Mouse (Mus musculus): ENCODE measurements around the gene Cgas. TPM values are rescaled to one million over a fixed set of nuclear protein-coding genes. Genes with fewer than 3 reads are reported as not detected.

Gene Cgas
- polyA plus RNA-seq, 1 experiment, result 1.8 TPM

DNA sequence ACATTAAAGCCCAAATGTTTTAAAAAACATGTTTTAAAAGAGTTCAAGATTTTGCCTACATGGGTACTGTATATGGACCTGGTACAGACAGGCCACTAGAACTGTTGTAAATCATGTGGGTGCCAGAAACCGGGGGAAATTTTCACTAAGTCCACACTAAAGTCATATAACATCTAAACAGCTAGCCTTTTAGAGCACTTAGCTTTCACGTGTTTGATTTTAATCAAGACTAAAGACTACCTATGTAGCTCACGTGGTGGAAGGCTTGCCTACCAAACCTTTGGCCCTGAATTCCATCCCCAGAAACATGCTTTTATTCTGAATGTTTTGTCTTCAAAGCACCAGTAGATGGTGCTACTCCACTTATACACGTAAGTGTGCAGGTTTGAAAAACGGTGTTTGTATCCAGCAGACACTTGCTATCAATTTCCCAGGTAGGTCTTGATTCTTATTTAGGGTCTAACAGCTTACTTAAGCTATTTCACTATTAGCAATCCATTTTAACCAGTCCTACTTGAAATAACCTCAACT, 34.0 kb upstream of the Cgas start:
- Histone ChIP-seq H3K4me3 (ENCODE audit: insufficient read depth, poor library complexity, severe bottlenecking) (no peak overlapping the region), H3ac (ENCODE audit: control insufficient read depth, insufficient read length, low read depth) (no peak overlapping the region), H3K27me3 (ENCODE audit: control insufficient read depth, insufficient read depth, insufficient read length) (no peaks in the 10 kb centered on the region), H3K79me2 (ENCODE audit: control insufficient read depth, insufficient read depth) (peaks cover 38% of the 10 kb centered on the region), H3K36me3 (ENCODE audit: control insufficient read depth, insufficient read depth) (peaks cover 44% of the 10 kb centered on the region), H3K79me3 (ENCODE audit: low read depth) (peaks cover 31% of the 10 kb centered on the region)
- TF ChIP-seq USF1 (IDR thresholded peaks at IDR 0.05; ENCODE audit: low read depth) (peak; percentile 31), FOSL1 (IDR thresholded peaks at IDR 0.05; ENCODE audit: insufficient read depth, low read length, poor library complexity, severe bottlenecking) (no peak)

DNA sequence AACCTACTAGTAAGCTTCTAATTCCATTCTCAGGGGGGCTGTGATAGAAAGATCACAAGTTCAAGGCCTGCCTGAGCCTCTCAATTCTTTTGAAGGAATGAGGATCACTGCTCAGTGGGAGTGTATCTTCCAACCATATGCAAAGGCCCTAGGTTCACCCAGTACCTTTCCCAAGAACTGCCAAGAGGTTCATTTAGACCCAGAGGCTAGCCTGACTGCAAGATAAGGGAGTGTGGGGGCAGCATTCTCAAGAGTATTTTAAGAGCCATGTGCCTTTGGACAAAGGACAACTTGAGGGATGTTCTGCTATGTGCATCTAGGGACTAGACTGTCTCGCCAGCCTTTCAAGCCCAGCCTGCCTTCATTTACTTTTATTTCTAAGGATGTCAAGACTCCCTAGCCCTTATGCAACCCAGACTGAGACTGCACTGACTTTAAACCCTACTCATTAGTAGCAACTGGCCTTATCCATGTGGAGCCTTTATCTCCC, 33.5 kb upstream of the Cgas start:
- H3ac ChIP-seq (ENCODE audit: control insufficient read depth, insufficient read length, low read depth), result no peak overlapping the region
- no peaks in the 10 kb centered on the region for H3K27me3 ChIP-seq (ENCODE audit: control insufficient read depth, insufficient read depth, insufficient read length)
- H3K4me3 ChIP-seq (ENCODE audit: insufficient read depth, poor library complexity, severe bottlenecking), result no peak overlapping the region
- peaks cover 31% of the 10 kb centered on the region for H3K79me3 ChIP-seq (ENCODE audit: low read depth)
- TF ChIP-seq FOSL1 (IDR thresholded peaks at IDR 0.05; ENCODE audit: insufficient read depth, low read length, poor library complexity, severe bottlenecking) (no peak), USF1 (IDR thresholded peaks at IDR 0.05; ENCODE audit: low read depth) (no peak), CEBPB (IDR thresholded peaks at IDR 0.05; ENCODE audit: low read depth) (no peak), CTCF (IDR thresholded peaks at IDR 0.05; ENCODE audit: control insufficient read depth, insufficient read depth, insufficient read length) (no peak), MYOD1 (IDR thresholded peaks at IDR 0.05; ENCODE audit: control insufficient read depth, insufficient read length, low read depth) (no peak)
- peaks cover 38% of the 10 kb centered on the region for H3K79me2 ChIP-seq (ENCODE audit: control insufficient read depth, insufficient read depth)
- H3K36me3 ChIP-seq (ENCODE audit: control insufficient read depth, insufficient read depth), result peaks cover 47% of the 10 kb centered on the region

DNA sequence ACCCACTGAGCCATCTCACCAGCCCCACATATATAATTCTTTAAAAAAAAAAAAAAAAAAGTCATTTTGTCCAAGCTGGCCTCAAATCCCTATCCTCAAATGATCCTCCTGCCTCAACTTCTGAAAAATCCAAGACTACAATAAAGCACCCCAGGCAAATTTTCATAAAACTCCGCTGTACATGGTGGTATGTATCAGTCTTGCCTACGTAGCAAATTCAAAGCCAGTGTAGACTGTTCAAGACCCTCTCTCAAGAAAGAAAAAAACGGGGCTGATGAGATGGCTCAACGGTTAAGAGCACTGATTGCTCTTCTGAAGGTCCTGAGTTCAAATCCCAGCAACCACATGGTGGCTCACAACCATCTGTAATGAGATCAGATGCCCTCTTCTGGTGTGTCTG, 32.8 kb upstream of the Cgas start:
- Histone ChIP-seq H3K36me3 (ENCODE audit: control insufficient read depth, insufficient read depth) (peaks cover 51% of the 10 kb centered on the region), H3K27me3 (ENCODE audit: control insufficient read depth, insufficient read depth, insufficient read length) (no peaks in the 10 kb centered on the region)

DNA sequence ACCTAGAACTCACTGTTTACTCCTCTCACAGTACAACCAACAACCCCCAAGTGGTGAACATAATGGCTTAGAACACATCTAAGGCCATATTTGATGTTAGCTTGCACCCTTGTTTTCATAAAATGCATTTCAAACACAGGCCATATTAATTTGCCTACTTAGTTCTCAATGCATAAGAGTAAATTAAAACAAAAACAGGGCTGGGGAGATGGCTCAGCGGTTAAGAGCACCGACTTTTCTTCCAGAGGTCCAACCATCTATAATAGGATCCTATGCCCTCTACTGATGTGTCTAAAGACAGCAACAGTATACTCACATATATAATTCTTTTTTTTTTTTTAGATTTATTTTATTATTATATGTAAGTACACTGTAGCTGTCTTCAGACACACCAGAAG, 32.3 kb upstream of the Cgas start:
- Histone ChIP-seq H3K79me3 (ENCODE audit: low read depth) (peaks cover 23% of the 10 kb centered on the region), H3K79me2 (ENCODE audit: control insufficient read depth, insufficient read depth) (peaks cover 26% of the 10 kb centered on the region), H3K27me3 (ENCODE audit: control insufficient read depth, insufficient read depth, insufficient read length) (no peaks in the 10 kb centered on the region), H3K36me3 (ENCODE audit: control insufficient read depth, insufficient read depth) (peaks cover 52% of the 10 kb centered on the region), H3ac (ENCODE audit: control insufficient read depth, insufficient read length, low read depth) (no peak overlapping the region), H3K4me3 (ENCODE audit: insufficient read depth, poor library complexity, severe bottlenecking) (no peak overlapping the region)
- TF ChIP-seq MYOD1 (IDR thresholded peaks at IDR 0.05; ENCODE audit: control insufficient read depth, insufficient read length, low read depth) (no peak), FOSL1 (IDR thresholded peaks at IDR 0.05; ENCODE audit: insufficient read depth, low read length, poor library complexity, severe bottlenecking) (no peak), CEBPB (IDR thresholded peaks at IDR 0.05; ENCODE audit: low read depth) (no peak), CTCF (IDR thresholded peaks at IDR 0.05; ENCODE audit: control insufficient read depth, insufficient read depth, insufficient read length) (no peak), USF1 (IDR thresholded peaks at IDR 0.05; ENCODE audit: low read depth) (no peak), MAX (IDR thresholded peaks at IDR 0.05) (no peak), MYOG (IDR thresholded peaks at IDR 0.05; ENCODE audit: control insufficient read depth, extremely low read depth, insufficient read length) (no peak)

More for the DNA sequence above, 32.8 kb upstream of the Cgas start:
- TF ChIP-seq FOSL1 (IDR thresholded peaks at IDR 0.05; ENCODE audit: insufficient read depth, low read length, poor library complexity, severe bottlenecking), result no peak
- TF ChIP-seq USF1 (IDR thresholded peaks at IDR 0.05; ENCODE audit: low read depth), result no peak
- no peak for TF ChIP-seq CEBPB (IDR thresholded peaks at IDR 0.05; ENCODE audit: low read depth)
- TF ChIP-seq MYOG (IDR thresholded peaks at IDR 0.05; ENCODE audit: control insufficient read depth, extremely low read depth, insufficient read length), result no peak
- no peak for TF ChIP-seq MAX (IDR thresholded peaks at IDR 0.05)
- TF ChIP-seq MYOD1 (IDR thresholded peaks at IDR 0.05; ENCODE audit: control insufficient read depth, insufficient read length, low read depth), result no peak
- TF ChIP-seq CTCF (IDR thresholded peaks at IDR 0.05; ENCODE audit: control insufficient read depth, insufficient read depth, insufficient read length), result no peak
- H3K79me3 ChIP-seq (ENCODE audit: low read depth), result peaks cover 27% of the 10 kb centered on the region
- no peak overlapping the region for H3K4me3 ChIP-seq (ENCODE audit: insufficient read depth, poor library complexity, severe bottlenecking)
- H3ac ChIP-seq (ENCODE audit: control insufficient read depth, insufficient read length, low read depth), result no peak overlapping the region
- H3K79me2 ChIP-seq (ENCODE audit: control insufficient read depth, insufficient read depth), result peaks cover 31% of the 10 kb centered on the region

DNA sequence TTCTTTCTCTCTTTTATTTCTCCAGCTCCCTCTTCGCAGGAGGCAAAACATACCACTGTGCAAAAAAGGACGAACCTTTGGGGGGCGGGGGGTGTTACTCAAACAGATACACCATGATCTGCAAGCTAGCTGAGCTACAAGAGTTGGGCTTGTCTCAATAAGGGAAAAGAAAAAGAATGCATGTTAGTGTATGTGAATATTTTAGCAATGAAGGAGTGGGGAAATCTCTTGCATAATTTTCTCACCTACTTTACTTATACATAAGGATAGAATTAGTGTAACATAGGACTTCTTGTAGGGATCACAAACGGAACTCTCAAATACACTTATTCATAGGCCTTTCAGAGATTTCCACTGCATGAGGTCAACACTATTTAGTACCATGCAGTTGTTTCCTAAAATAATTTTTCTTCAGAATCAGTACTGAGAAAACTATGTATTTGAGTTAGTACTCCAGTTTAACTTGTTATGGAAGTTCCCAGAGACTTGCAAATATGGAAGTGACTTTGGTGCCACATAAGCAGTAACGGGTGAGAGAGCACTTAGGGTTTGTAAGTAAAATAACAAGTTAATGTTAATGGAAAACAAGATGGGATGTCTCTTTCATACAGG, 31.8 kb upstream of the Cgas start:
- peaks cover 21% of the 10 kb centered on the region for H3K79me2 ChIP-seq (ENCODE audit: control insufficient read depth, insufficient read depth)
- no peak overlapping the region for H3ac ChIP-seq (ENCODE audit: control insufficient read depth, insufficient read length, low read depth)
- TF ChIP-seq MAX (IDR thresholded peaks at IDR 0.05) (no peak), CTCF (IDR thresholded peaks at IDR 0.05; ENCODE audit: control insufficient read depth, insufficient read depth, insufficient read length) (no peak), MYOD1 (IDR thresholded peaks at IDR 0.05; ENCODE audit: control insufficient read depth, insufficient read length, low read depth) (no peak), USF1 (IDR thresholded peaks at IDR 0.05; ENCODE audit: low read depth) (no peak), CEBPB (IDR thresholded peaks at IDR 0.05; ENCODE audit: low read depth) (no peak), FOSL1 (IDR thresholded peaks at IDR 0.05; ENCODE audit: insufficient read depth, low read length, poor library complexity, severe bottlenecking) (no peak), MYOG (IDR thresholded peaks at IDR 0.05; ENCODE audit: control insufficient read depth, extremely low read depth, insufficient read length) (no peak)
- peaks cover 49% of the 10 kb centered on the region for H3K36me3 ChIP-seq (ENCODE audit: control insufficient read depth, insufficient read depth)
- H3K4me3 ChIP-seq (ENCODE audit: insufficient read depth, poor library complexity, severe bottlenecking), result no peak overlapping the region
- peaks cover 18% of the 10 kb centered on the region for H3K79me3 ChIP-seq (ENCODE audit: low read depth)
- no peaks in the 10 kb centered on the region for H3K27me3 ChIP-seq (ENCODE audit: control insufficient read depth, insufficient read depth, insufficient read length)

DNA sequence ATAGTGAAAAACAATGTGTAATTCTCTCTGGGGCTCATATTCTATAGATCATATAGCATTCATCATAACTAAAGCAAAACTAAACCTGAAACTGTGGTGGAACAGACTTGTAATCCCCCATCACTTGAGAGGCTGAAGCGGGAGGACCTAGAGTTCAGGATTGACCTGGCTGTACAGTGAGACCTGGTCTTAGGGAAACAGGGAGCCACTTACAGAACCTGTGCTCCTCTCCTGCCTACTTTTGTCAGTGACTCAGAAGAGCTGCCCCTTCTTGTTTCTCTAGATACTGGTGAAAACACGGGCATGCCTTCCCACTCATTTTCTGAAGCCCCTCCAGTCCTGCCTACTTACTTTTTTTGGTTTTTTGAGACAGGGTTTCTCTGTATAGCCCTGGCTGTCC, 31.2 kb upstream of the Cgas start:
- no peaks in the 10 kb centered on the region for H3K27me3 ChIP-seq (ENCODE audit: control insufficient read depth, insufficient read depth, insufficient read length)
- H3ac ChIP-seq (ENCODE audit: control insufficient read depth, insufficient read length, low read depth), result no peak overlapping the region
- no peak overlapping the region for H3K4me3 ChIP-seq (ENCODE audit: insufficient read depth, poor library complexity, severe bottlenecking)
- H3K79me3 ChIP-seq (ENCODE audit: low read depth), result peaks cover 13% of the 10 kb centered on the region
- peaks cover 15% of the 10 kb centered on the region for H3K79me2 ChIP-seq (ENCODE audit: control insufficient read depth, insufficient read depth)
- peaks cover 43% of the 10 kb centered on the region for H3K36me3 ChIP-seq (ENCODE audit: control insufficient read depth, insufficient read depth)
- TF ChIP-seq CEBPB (IDR thresholded peaks at IDR 0.05; ENCODE audit: low read depth) (no peak), USF1 (IDR thresholded peaks at IDR 0.05; ENCODE audit: low read depth) (no peak), MYOD1 (IDR thresholded peaks at IDR 0.05; ENCODE audit: control insufficient read depth, insufficient read length, low read depth) (no peak), MYOG (IDR thresholded peaks at IDR 0.05; ENCODE audit: control insufficient read depth, extremely low read depth, insufficient read length) (no peak), MAX (IDR thresholded peaks at IDR 0.05) (no peak), FOSL1 (IDR thresholded peaks at IDR 0.05; ENCODE audit: insufficient read depth, low read length, poor library complexity, severe bottlenecking) (no peak), CTCF (IDR thresholded peaks at IDR 0.05; ENCODE audit: control insufficient read depth, insufficient read depth, insufficient read length) (no peak)
